Mouse (Mus musculus): ENCODE measurements around the gene Pla1a. TPM values are rescaled to one million over a fixed set of nuclear protein-coding genes. Genes with fewer than 3 reads are reported as not detected.

The Pla1a gene
- polyA plus RNA-seq, 1 experiment from 2014 or later, result 1.3 TPM

DNA sequence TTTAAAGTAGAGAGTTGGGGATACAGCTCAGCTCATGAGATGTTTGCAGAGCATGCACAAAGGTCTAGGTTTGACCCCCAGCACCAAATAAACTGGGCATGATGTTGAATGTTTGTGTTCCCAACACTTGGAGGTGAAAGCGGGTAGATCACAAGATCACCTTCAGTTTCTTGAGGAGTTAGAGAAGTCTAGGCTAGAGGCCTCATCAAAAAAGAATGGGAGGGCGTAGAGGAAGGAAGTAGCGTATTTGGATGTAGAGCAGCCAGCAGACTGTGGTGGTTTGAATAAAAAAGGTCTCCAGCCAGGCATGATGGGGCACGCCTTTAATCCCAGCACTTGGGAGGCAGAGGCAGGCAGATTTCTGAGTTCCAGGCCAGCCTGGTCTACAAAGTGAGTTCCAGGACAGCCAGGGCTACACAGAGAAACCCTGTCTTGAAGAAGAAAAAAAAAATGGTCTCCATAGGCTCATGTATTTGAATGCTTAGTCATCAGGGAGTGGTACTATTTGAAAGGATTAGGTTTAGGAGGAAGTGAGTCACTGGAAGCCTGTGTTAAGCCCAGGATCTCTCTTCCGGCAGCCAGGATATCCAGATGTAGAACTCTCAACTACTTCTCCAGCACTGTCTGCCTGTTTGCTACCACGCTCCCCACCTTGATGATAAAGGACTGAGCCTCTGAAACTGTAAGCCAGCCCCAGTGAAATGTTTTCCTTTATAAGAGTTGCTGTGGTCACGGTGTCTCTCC is 10.9 kb upstream of the Pla1a start:
- ATAC-seq (ENCODE audit: insufficient number of reproducible peaks, insufficient read depth, low FRiP score, low read depth), result no peak
- H3K9ac ChIP-seq (ENCODE audit: low read length), result no peak overlapping the region
- H3K9me3 ChIP-seq (ENCODE audit: control insufficient read depth, low read length), result peaks cover 3% of the 10 kb centered on the region; the same call in 1 of the 2 replicates
- H3K27me3 ChIP-seq (ENCODE audit: control insufficient read depth, insufficient read depth, low read length), result no peaks in the 10 kb centered on the region
- H3K27ac ChIP-seq (replicated peaks in 1 of 2; ENCODE audit: control insufficient read depth in 1 of 2, insufficient read depth in 1 of 2, low read depth in 2 of 2, low read length in 2 of 2), result no peak overlapping the region
- H3K36me3 ChIP-seq (ENCODE audit: control insufficient read depth, insufficient read depth, low read length), result peaks cover 59% of the 10 kb centered on the region
- H3K4me2 ChIP-seq (ENCODE audit: low read length), result no peak overlapping the region
- H3K4me3 ChIP-seq (ENCODE audit: control insufficient read depth in 1 of 2, insufficient read depth in 1 of 2, low read depth in 1 of 2, low read length in 2 of 2), result no peak overlapping the region
- no peaks in the 10 kb centered on the region for H3K4me1 ChIP-seq (ENCODE audit: control insufficient read depth in 2 of 2, insufficient read depth in 2 of 2, low read length in 2 of 2)
- 96% methylated on average over 7 of the region's 7 CpGs for whole genome bisulfite sequencing

DNA sequence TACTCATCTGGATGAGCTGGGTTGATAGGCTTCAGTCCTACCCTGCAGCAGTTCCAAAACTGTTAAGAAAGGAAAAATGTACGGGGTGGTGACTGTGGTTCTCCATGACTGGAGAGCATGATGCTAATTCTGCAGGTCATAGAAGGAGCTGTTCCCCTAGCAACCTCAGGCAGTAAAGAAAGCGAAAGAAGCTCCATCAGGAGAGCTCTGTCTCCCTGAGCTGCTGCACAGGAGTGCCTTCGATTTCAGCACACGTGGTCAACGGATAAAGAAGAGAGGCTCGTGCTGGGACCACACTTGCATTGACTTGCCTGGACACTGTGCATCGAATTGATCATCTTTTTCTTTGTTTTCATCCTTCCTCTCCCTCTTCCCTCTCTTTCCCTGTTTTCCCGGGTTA is 9.3 kb upstream of the Pla1a start:
- H3K4me2 ChIP-seq (ENCODE audit: low read length), result no peak overlapping the region
- peaks cover 3% of the 10 kb centered on the region; the same call in 1 of the 2 replicates for H3K9me3 ChIP-seq (ENCODE audit: control insufficient read depth, low read length)
- H3K27me3 ChIP-seq (ENCODE audit: control insufficient read depth, insufficient read depth, low read length), result no peaks in the 10 kb centered on the region
- no peak overlapping the region for H3K9ac ChIP-seq (ENCODE audit: low read length)
- ATAC-seq (ENCODE audit: insufficient number of reproducible peaks, insufficient read depth, low FRiP score, low read depth), result no peak
- H3K27ac ChIP-seq (replicated peaks in 1 of 2; ENCODE audit: control insufficient read depth in 1 of 2, insufficient read depth in 1 of 2, low read depth in 2 of 2, low read length in 2 of 2), result no peak overlapping the region
- 83% methylated on average over 8 of the region's 8 CpGs for WGBS
- no peak overlapping the region for H3K4me3 ChIP-seq (ENCODE audit: control insufficient read depth in 1 of 2, insufficient read depth in 1 of 2, low read depth in 1 of 2, low read length in 2 of 2)
- peaks cover 43% of the 10 kb centered on the region for H3K36me3 ChIP-seq (ENCODE audit: control insufficient read depth, insufficient read depth, low read length)
- H3K4me1 ChIP-seq (ENCODE audit: control insufficient read depth in 2 of 2, insufficient read depth in 2 of 2, low read length in 2 of 2), result no peaks in the 10 kb centered on the region

DNA sequence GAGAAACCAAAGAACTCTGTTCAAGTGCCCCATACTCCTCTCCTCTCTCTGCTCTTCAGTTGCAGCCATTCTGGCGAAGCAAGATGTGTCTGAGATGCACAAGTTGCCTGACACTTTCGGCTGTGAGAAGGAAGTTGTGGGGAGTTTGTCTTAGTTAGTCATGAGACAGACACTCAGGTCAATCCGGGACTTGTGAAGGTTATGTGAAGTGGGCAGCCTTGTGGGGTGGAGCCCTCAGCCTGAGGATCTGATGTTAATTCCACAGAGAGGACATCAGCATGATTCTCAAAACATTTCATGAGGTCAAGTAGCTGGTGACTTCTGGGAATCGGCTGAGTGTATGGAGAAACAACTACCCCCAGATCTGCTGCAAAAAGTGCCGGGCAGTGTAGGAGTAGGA is 8.7 kb upstream of the Pla1a start:
- no peaks in the 10 kb centered on the region for H3K27me3 ChIP-seq (ENCODE audit: control insufficient read depth, insufficient read depth, low read length)
- H3K4me1 ChIP-seq (ENCODE audit: control insufficient read depth in 2 of 2, insufficient read depth in 2 of 2, low read length in 2 of 2), result no peaks in the 10 kb centered on the region
- H3K9me3 ChIP-seq (ENCODE audit: control insufficient read depth, low read length), result peaks cover 3% of the 10 kb centered on the region; the same call in 1 of the 2 replicates
- ATAC-seq (ENCODE audit: insufficient number of reproducible peaks, insufficient read depth, low FRiP score, low read depth), result no peak
- no peak overlapping the region for H3K4me3 ChIP-seq (ENCODE audit: control insufficient read depth in 1 of 2, insufficient read depth in 1 of 2, low read depth in 1 of 2, low read length in 2 of 2)
- WGBS, result 76% methylated on average over 5 of the region's 5 CpGs
- H3K9ac ChIP-seq (ENCODE audit: low read length), result no peak overlapping the region
- no peak overlapping the region for H3K27ac ChIP-seq (replicated peaks in 1 of 2; ENCODE audit: control insufficient read depth in 1 of 2, insufficient read depth in 1 of 2, low read depth in 2 of 2, low read length in 2 of 2)
- no peak overlapping the region for H3K4me2 ChIP-seq (ENCODE audit: low read length)
- peaks cover 37% of the 10 kb centered on the region for H3K36me3 ChIP-seq (ENCODE audit: control insufficient read depth, insufficient read depth, low read length)

DNA sequence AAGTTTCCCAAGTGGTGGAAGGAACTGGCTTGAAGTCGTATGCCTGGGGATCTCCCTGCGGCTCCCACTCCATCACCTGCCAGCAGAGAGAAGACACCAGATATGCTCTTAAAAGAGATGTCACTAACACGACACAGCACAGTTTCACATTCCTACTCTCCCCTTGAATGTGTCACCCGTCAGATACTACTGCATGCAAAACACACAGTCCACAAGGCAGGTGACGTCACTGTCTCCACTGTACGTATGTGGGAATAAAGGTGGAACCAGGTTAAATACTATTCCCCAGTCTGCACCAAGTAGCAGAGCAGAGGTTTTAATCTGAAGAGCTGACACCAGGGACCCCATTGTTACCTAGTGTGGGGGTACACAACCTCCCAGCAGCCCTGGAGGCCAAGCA is 7.5 kb upstream of the Pla1a start:
- H3K4me2 ChIP-seq (ENCODE audit: low read length), result no peak overlapping the region
- 38% methylated on average over 6 of the region's 6 CpGs for WGBS
- H3K36me3 ChIP-seq (ENCODE audit: control insufficient read depth, insufficient read depth, low read length), result peaks cover 25% of the 10 kb centered on the region
- no peak overlapping the region for H3K9ac ChIP-seq (ENCODE audit: low read length)
- peaks cover 3% of the 10 kb centered on the region; the same call in 1 of the 2 replicates for H3K9me3 ChIP-seq (ENCODE audit: control insufficient read depth, low read length)
- H3K4me1 ChIP-seq (ENCODE audit: control insufficient read depth in 2 of 2, insufficient read depth in 2 of 2, low read length in 2 of 2), result no peaks in the 10 kb centered on the region
- no peak overlapping the region for H3K4me3 ChIP-seq (ENCODE audit: control insufficient read depth in 1 of 2, insufficient read depth in 1 of 2, low read depth in 1 of 2, low read length in 2 of 2)
- ATAC-seq (ENCODE audit: insufficient number of reproducible peaks, insufficient read depth, low FRiP score, low read depth), result no peak
- H3K27ac ChIP-seq (replicated peaks in 1 of 2; ENCODE audit: control insufficient read depth in 1 of 2, insufficient read depth in 1 of 2, low read depth in 2 of 2, low read length in 2 of 2), result no peak overlapping the region
- H3K27me3 ChIP-seq (ENCODE audit: control insufficient read depth, insufficient read depth, low read length), result no peaks in the 10 kb centered on the region

DNA sequence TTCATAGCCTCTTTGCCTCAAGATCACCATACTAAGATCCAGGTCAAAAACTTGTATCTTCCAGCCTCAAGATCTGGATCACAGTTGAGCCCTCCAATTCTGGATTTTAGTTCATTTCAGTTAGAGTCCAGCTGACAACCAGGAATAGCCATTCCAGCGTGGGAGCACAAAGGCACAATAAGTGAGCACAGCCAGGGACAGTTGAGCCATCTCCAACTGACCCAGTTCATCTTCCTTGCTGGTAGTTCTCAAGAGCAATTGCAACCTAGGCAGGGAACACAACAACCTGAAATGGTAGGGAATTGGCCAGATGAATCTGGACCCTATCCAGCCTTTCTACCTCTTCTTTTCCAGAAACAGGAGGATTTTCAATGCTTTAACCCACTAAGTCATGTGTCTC is 6.2 kb upstream of the Pla1a start:
- Histone ChIP-seq H3K36me3 (ENCODE audit: control insufficient read depth, insufficient read depth, low read length) (peaks cover 13% of the 10 kb centered on the region), H3K4me3 (ENCODE audit: control insufficient read depth in 1 of 2, insufficient read depth in 1 of 2, low read depth in 1 of 2, low read length in 2 of 2) (no peak overlapping the region), H3K27ac (replicated peaks in 1 of 2; ENCODE audit: control insufficient read depth in 1 of 2, insufficient read depth in 1 of 2, low read depth in 2 of 2, low read length in 2 of 2) (no peak overlapping the region), H3K9me3 (ENCODE audit: control insufficient read depth, low read length) (peaks cover 1% of the 10 kb centered on the region; the same call in 1 of the 2 replicates), H3K27me3 (ENCODE audit: control insufficient read depth, insufficient read depth, low read length) (no peaks in the 10 kb centered on the region), H3K9ac (ENCODE audit: low read length) (no peak overlapping the region), H3K4me2 (ENCODE audit: low read length) (no peak overlapping the region), H3K4me1 (ENCODE audit: control insufficient read depth in 2 of 2, insufficient read depth in 2 of 2, low read length in 2 of 2) (no peaks in the 10 kb centered on the region)
- ATAC-seq (ENCODE audit: insufficient number of reproducible peaks, insufficient read depth, low FRiP score, low read depth), result no peak
- WGBS, result 84% methylated on average over 1 of the region's 1 CpGs

DNA sequence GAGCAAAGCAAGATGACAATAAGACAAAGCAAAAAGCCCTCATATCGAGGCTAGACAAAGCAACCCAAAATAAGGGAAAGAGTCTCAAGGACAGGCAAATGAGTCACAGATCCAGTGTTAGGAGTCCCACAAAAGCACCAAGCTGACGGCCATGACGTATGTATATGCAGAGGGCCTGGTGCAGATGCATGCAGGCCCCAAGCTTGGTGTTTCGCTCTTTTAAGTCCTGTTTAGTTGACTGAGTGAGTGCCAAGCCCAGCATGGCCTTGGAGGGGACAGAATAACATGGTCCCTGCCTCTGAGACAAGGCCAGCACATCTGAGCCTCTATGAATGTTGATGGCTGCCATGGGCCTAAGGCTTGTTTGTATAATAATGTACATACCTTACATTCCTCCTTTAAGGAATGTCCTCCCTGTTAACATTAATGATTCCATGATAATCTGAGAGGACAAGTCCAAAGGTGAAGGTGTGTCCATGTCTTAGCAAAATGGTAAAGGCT is 1.4 kb upstream of the Pla1a start:
- Histone ChIP-seq H3K27ac (replicated peaks in 1 of 2; ENCODE audit: control insufficient read depth in 1 of 2, insufficient read depth in 1 of 2, low read depth in 2 of 2, low read length in 2 of 2) (no peak overlapping the region), H3K9ac (ENCODE audit: low read length) (no peak overlapping the region), H3K9me3 (ENCODE audit: control insufficient read depth, low read length) (no peaks in the 10 kb centered on the region), H3K27me3 (ENCODE audit: control insufficient read depth, insufficient read depth, low read length) (no peaks in the 10 kb centered on the region), H3K36me3 (ENCODE audit: control insufficient read depth, insufficient read depth, low read length) (no peaks in the 10 kb centered on the region), H3K4me3 (ENCODE audit: control insufficient read depth in 1 of 2, insufficient read depth in 1 of 2, low read depth in 1 of 2, low read length in 2 of 2) (no peak overlapping the region), H3K4me2 (ENCODE audit: low read length) (no peak overlapping the region), H3K4me1 (ENCODE audit: control insufficient read depth in 2 of 2, insufficient read depth in 2 of 2, low read length in 2 of 2) (peaks cover 9 to 11% of the 10 kb centered on the region in 2 experiments)
- no peak for ATAC-seq (ENCODE audit: insufficient number of reproducible peaks, insufficient read depth, low FRiP score, low read depth)
- 91% methylated on average over 4 of the region's 4 CpGs for WGBS

DNA sequence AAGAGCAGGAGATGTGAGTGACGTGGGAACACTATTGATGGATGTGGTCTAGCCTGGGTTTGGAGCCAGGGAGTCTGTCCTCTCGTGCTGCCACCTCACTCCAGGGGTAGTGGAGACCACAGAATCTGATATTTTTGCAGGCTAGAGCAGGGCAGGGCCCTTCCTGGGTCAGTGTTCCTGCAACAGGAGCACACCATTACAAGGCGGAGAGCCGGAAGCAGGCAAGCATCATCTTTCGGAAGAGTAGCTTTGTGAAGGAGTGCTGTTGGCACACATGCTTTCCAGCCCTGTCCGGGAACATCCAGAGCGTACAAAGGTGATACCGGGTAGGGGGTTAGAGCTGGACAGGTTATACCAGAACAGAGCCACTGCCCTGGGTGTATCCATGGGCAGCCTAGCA is 569 bp upstream of the Pla1a start:
- H3K4me1 ChIP-seq (ENCODE audit: control insufficient read depth in 2 of 2, insufficient read depth in 2 of 2, low read length in 2 of 2), result peaks cover 9 to 11% of the 10 kb centered on the region in 2 experiments
- H3K9ac ChIP-seq (ENCODE audit: low read length), result no peak overlapping the region
- H3K36me3 ChIP-seq (ENCODE audit: control insufficient read depth, insufficient read depth, low read length), result no peaks in the 10 kb centered on the region
- H3K4me3 ChIP-seq (ENCODE audit: control insufficient read depth in 1 of 2, insufficient read depth in 1 of 2, low read depth in 1 of 2, low read length in 2 of 2), result no peak overlapping the region
- no peaks in the 10 kb centered on the region for H3K9me3 ChIP-seq (ENCODE audit: control insufficient read depth, low read length)
- H3K4me2 ChIP-seq (ENCODE audit: low read length), result no peak overlapping the region
- no peak overlapping the region for H3K27ac ChIP-seq (replicated peaks in 1 of 2; ENCODE audit: control insufficient read depth in 1 of 2, insufficient read depth in 1 of 2, low read depth in 2 of 2, low read length in 2 of 2)
- WGBS, result 87% methylated on average over 8 of the region's 8 CpGs
- no peak for ATAC-seq (ENCODE audit: insufficient number of reproducible peaks, insufficient read depth, low FRiP score, low read depth)
- H3K27me3 ChIP-seq (ENCODE audit: control insufficient read depth, insufficient read depth, low read length), result no peaks in the 10 kb centered on the region

All from heart, embryonic 14.5 days (tissue).